Mouse (Mus musculus): Measurements from ENCODE around the gene Fam155a.
"Not testable (repeated sequence)": the region's sequence is repeated elsewhere in the genome, so short reads cannot be mapped to it uniquely, and the experiment has no call there.

The Fam155a gene

GRCm38 (mm10) chr8:9770999-9771605 is at the start of gene Fam155a:
Gene Fam155a, minus strand, starts transcription at chr8:9771161.
- CTCF ChIA-PET: no interaction called here

GRCm38 (mm10) chr8:9813273-9813946 is 42.4 kb upstream of the Fam155a start:
- CTCF ChIA-PET: no interaction called here

- CTCF ChIA-PET: no interaction called here
These were observed 40.1 kb upstream of the Fam155a start for GRCm38 (mm10) chr8:9810955-9811530.

GRCm38 (mm10) chr8:9808596-9808995 is 37.6 kb upstream of the Fam155a start:
- CTCF ChIA-PET: no interaction called here

- CTCF ChIA-PET: no interaction called here
These were observed 34.7 kb upstream of the Fam155a start for GRCm38 (mm10) chr8:9805676-9806075.

GRCm38 (mm10) chr8:9800346-9800745 is 29.4 kb upstream of the Fam155a start:
- CTCF ChIA-PET: not testable (repeated sequence)

GRCm38 (mm10) chr8:9799923-9800322 is 29.0 kb upstream of the Fam155a start:
- CTCF ChIA-PET: no interaction called here

- CTCF ChIA-PET: no interaction called here
These were observed 26.6 kb upstream of the Fam155a start for GRCm38 (mm10) chr8:9797514-9797913.

- CTCF ChIA-PET: no interaction called here
These were observed 24.8 kb upstream of the Fam155a start for GRCm38 (mm10) chr8:9795724-9796123.

GRCm38 (mm10) chr8:9793351-9793750 is 22.4 kb upstream of the Fam155a start:
- CTCF ChIA-PET: no interaction called here

- CTCF ChIA-PET: no interaction called here
These were observed 9.4 kb upstream of the Fam155a start for GRCm38 (mm10) chr8:9780332-9780731.

- CTCF ChIA-PET: no interaction called here
These were observed 7.2 kb upstream of the Fam155a start for GRCm38 (mm10) chr8:9778148-9778547.

- CTCF ChIA-PET: no interaction called here
These were observed 5.9 kb upstream of the Fam155a start for GRCm38 (mm10) chr8:9776818-9777217.

GRCm38 (mm10) chr8:9772519-9772840 is 1.5 kb upstream of the Fam155a start:
- CTCF ChIA-PET: no interaction called here

GRCm38 (mm10) chr8:9771606-9772518 is 901 bp upstream of the Fam155a start:
- CTCF ChIA-PET: no interaction called here

GRCm38 (mm10) chr8:9770261-9770998 is 531 bp downstream of the Fam155a start:
- CTCF ChIA-PET: no interaction called here

GRCm38 (mm10) chr8:9769061-9769460 is 1.9 kb downstream of the Fam155a start:
- CTCF ChIA-PET: no interaction called here

- CTCF ChIA-PET: no interaction called here
These were observed 35.8 kb downstream of the Fam155a start for GRCm38 (mm10) chr8:9735169-9735568.

- CTCF ChIA-PET: no interaction called here
These were observed 61.2 kb downstream of the Fam155a start for GRCm38 (mm10) chr8:9709791-9710190.

GRCm38 (mm10) chr8:9707433-9707832 is 63.5 kb downstream of the Fam155a start:
- CTCF ChIA-PET: no interaction called here

- CTCF ChIA-PET: no interaction called here
These were observed 76.2 kb downstream of the Fam155a start for GRCm38 (mm10) chr8:9694794-9695193.

- CTCF ChIA-PET: no interaction called here
These were observed 78.6 kb downstream of the Fam155a start for GRCm38 (mm10) chr8:9692370-9692769.

Data from spleen, embryonic (tissue).